28 mouse cellular contexts compared by ENCODE assay signal in the genomic region with DNA sequence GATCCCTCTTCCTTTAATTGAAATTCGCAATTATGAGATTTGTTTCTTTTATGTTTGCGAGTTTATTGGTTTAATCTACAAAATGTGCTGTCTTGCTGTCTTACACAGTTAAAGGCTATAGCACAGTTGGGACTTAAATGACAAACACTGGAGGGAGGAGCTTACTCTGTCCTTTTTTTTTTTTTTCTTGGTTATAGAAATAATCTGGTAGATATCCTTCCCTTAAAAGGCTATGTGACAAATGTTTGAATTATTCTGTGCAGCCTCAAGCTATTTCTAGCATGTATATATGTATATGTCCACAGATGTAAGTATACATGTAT.
DNase-seq lines count a peak whose midpoint lies in the region; ATAC-seq and TF ChIP-seq lines count a peak whose summit lies in the region.
"Had no signal": no experiment of that assay in that cellular context is flagged by ENCODE, and none has a peak within 500 bp of the region (broad histone marks: within the 10 kb centered on the region; RNA-seq: fewer than 3 reads in every experiment).

No protein-coding gene starts in this region.

- ATAC-seq in midbrain, embryonic 14.5 days (ENCODE audit: low FRiP score, low TSS enrichment) = no peak
- peak; percentile 63; the same call in 1 of the 2 replicates for ATAC-seq in hindbrain, embryonic 15.5 days (ENCODE audit: low FRiP score, low read depth)
- peak; percentile 60; the same call in 1 of the 2 replicates for ATAC-seq in midbrain, postnatal 0 days (ENCODE audit: low FRiP score)
- no peak for ATAC-seq in forebrain, embryonic 15.5 days (replicated peaks)
- ATAC-seq: CD4-positive, CD25-positive, alpha-beta regulatory T cell, adult 4 months; forebrain, embryonic 13.5 days; intestine, postnatal 0 days had no signal

- H3K27me3 ChIP-seq in midbrain, embryonic 14.5 days (ENCODE audit: control insufficient read depth, insufficient read depth, low read length) = no peaks in the 10 kb centered on the region
- no peaks in the 10 kb centered on the region for H3K27me3 ChIP-seq in midbrain, embryonic 10.5 days (ENCODE audit: low read depth, poor library complexity, severe bottlenecking)
- no peaks in the 10 kb centered on the region for H3K27me3 ChIP-seq in hindbrain, embryonic 15.5 days
- no peaks in the 10 kb centered on the region for H3K27me3 ChIP-seq in midbrain, postnatal 0 days (ENCODE audit: insufficient read depth, low read length)
- H3K27me3 ChIP-seq in forebrain, embryonic 15.5 days = no peaks in the 10 kb centered on the region
- H3K27me3 ChIP-seq: forebrain, embryonic 13.5 days; heart, embryonic 15.5 days; limb, embryonic 12.5 days; lung, embryonic 15.5 days; midbrain, embryonic 12.5 days had no signal

- no peak overlapping the region for H3K4me2 ChIP-seq in midbrain, embryonic 14.5 days (ENCODE audit: low read length)
- no peak overlapping the region for H3K4me2 ChIP-seq in hindbrain, embryonic 15.5 days
- H3K4me2 ChIP-seq in midbrain, postnatal 0 days (ENCODE audit: low read depth, low read length, poor library complexity, severe bottlenecking) = no peak overlapping the region
- H3K4me2 ChIP-seq in forebrain, embryonic 15.5 days (replicated peaks) = no peak overlapping the region
- H3K4me2 ChIP-seq: forebrain, embryonic 13.5 days; heart, embryonic 15.5 days; limb, embryonic 12.5 days; liver, embryonic 11.5 days; lung, embryonic 15.5 days; midbrain, embryonic 12.5 days had no signal

- no peaks in the 10 kb centered on the region for H3K36me3 ChIP-seq in midbrain, embryonic 14.5 days (ENCODE audit: control insufficient read depth, insufficient read depth, low read length)
- H3K36me3 ChIP-seq in midbrain, embryonic 10.5 days = no peaks in the 10 kb centered on the region
- H3K36me3 ChIP-seq in hindbrain, embryonic 15.5 days = no peaks in the 10 kb centered on the region
- H3K36me3 ChIP-seq in midbrain, postnatal 0 days (ENCODE audit: insufficient read depth, low read length) = no peaks in the 10 kb centered on the region
- H3K36me3 ChIP-seq in forebrain, embryonic 15.5 days = no peaks in the 10 kb centered on the region
- H3K36me3 ChIP-seq: heart, embryonic 10.5 days; heart, embryonic 15.5 days; limb, embryonic 12.5 days; lung, embryonic 15.5 days; midbrain, embryonic 12.5 days had no signal

- no peak overlapping the region for H3K9ac ChIP-seq in midbrain, embryonic 14.5 days (replicated peaks; ENCODE audit: low read length)
- no peak overlapping the region for H3K9ac ChIP-seq in hindbrain, embryonic 15.5 days
- H3K9ac ChIP-seq in midbrain, postnatal 0 days (replicated peaks; ENCODE audit: low read length, poor library complexity, severe bottlenecking) = no peak overlapping the region
- H3K9ac ChIP-seq in forebrain, embryonic 15.5 days (replicated peaks) = no peak overlapping the region
- H3K9ac ChIP-seq: forebrain, embryonic 13.5 days; heart, embryonic 15.5 days; limb, embryonic 12.5 days; lung, embryonic 15.5 days; midbrain, embryonic 12.5 days had no signal

- H3K4me3 ChIP-seq in midbrain, embryonic 14.5 days (replicated peaks; ENCODE audit: low read depth, low read length) = no peak overlapping the region
- H3K4me3 ChIP-seq in midbrain, embryonic 10.5 days = no peak overlapping the region
- H3K4me3 ChIP-seq in hindbrain, embryonic 15.5 days = no peak overlapping the region
- no peak overlapping the region for H3K4me3 ChIP-seq in midbrain, postnatal 0 days (ENCODE audit: low read depth, low read length)
- no peak overlapping the region for H3K4me3 ChIP-seq in forebrain, embryonic 15.5 days
- H3K4me3 ChIP-seq: forebrain, embryonic 13.5 days; heart, embryonic 10.5 days; heart, embryonic 15.5 days; limb, embryonic 12.5 days; lung, embryonic 15.5 days; midbrain, embryonic 12.5 days; myocyte had no signal

- no peak for DNase-seq in midbrain, embryonic 14.5 days
- DNase-seq in midbrain, embryonic 10.5 days (ENCODE audit: low spot score) = no peak
- DNase-seq in midbrain, postnatal 0 days (ENCODE audit: low spot score) = no peak
- DNase-seq in liver = no peak
- no peak for DNase-seq in embryo, embryonic 9.5 days (ENCODE audit: extremely low spot score)
- DNase-seq: adrenal gland, postnatal 25 days; cerebellum, adult 18-20 months; cerebellum, postnatal 14 days; gastrocnemius, postnatal 25 days; heart, adult 11 months; kidney, adult 9 months; kidney, postnatal 14 days; right cerebral cortex, postnatal 4 days; thymus, adult 18-20 months; thymus, postnatal 36 days had no signal

- peak overlapping the region; percentile 77 for H3K27ac ChIP-seq in midbrain, embryonic 14.5 days (replicated peaks; ENCODE audit: low read depth, low read length)
- no peak overlapping the region for H3K27ac ChIP-seq in midbrain, embryonic 10.5 days (replicated peaks)
- peak overlapping the region; percentile 74 for H3K27ac ChIP-seq in hindbrain, embryonic 15.5 days (replicated peaks)
- H3K27ac ChIP-seq in midbrain, postnatal 0 days (ENCODE audit: low read depth, low read length) = peak overlapping the region; percentile 59
- H3K27ac ChIP-seq in forebrain, embryonic 15.5 days (replicated peaks) = no peak overlapping the region
- H3K27ac ChIP-seq: forebrain, embryonic 13.5 days; heart, embryonic 10.5 days; heart, embryonic 15.5 days; limb, embryonic 12.5 days; lung, embryonic 15.5 days; stomach, postnatal 0 days had no signal

- no peaks in the 10 kb centered on the region for H3K4me1 ChIP-seq in midbrain, embryonic 14.5 days (ENCODE audit: control insufficient read depth, insufficient read depth, low read length)
- H3K4me1 ChIP-seq in midbrain, embryonic 10.5 days = no peaks in the 10 kb centered on the region
- H3K4me1 ChIP-seq in hindbrain, embryonic 15.5 days (replicated peaks) = 0 out of 2 replicates have a peak, but pooled peaks cover 7% of the 10 kb centered on the region
- H3K4me1 ChIP-seq in midbrain, postnatal 0 days (ENCODE audit: insufficient read depth, low read length) = no peaks in the 10 kb centered on the region
- no peaks in the 10 kb centered on the region for H3K4me1 ChIP-seq in forebrain, embryonic 15.5 days
- H3K4me1 ChIP-seq: forebrain, embryonic 13.5 days; heart, embryonic 10.5 days; heart, embryonic 15.5 days; limb, embryonic 12.5 days; lung, embryonic 15.5 days; midbrain, embryonic 12.5 days had no signal

- TF ChIP-seq CTCF in midbrain, postnatal 0 days (IDR thresholded peaks at IDR 0.05) = no peak

- H3K9me3 ChIP-seq in midbrain, embryonic 14.5 days (ENCODE audit: control insufficient read depth, low read length) = no peaks in the 10 kb centered on the region
- no peaks in the 10 kb centered on the region for H3K9me3 ChIP-seq in midbrain, embryonic 10.5 days (replicated peaks)
- no peaks in the 10 kb centered on the region for H3K9me3 ChIP-seq in hindbrain, embryonic 15.5 days
- no peaks in the 10 kb centered on the region for H3K9me3 ChIP-seq in midbrain, postnatal 0 days (ENCODE audit: low read length)
- no peaks in the 10 kb centered on the region for H3K9me3 ChIP-seq in forebrain, embryonic 15.5 days
- H3K9me3 ChIP-seq: forebrain, embryonic 13.5 days; heart, embryonic 10.5 days; heart, embryonic 15.5 days; limb, embryonic 12.5 days; lung, embryonic 15.5 days; midbrain, embryonic 12.5 days had no signal

- 91% methylated on average over 2 of the region's 2 CpGs for WGBS in midbrain, embryonic 14.5 days
- 88% methylated on average over 2 of the region's 2 CpGs for WGBS in midbrain, embryonic 10.5 days
- 69% methylated on average over 2 of the region's 2 CpGs for WGBS in hindbrain, embryonic 15.5 days
- 76% methylated on average over 2 of the region's 2 CpGs for WGBS in midbrain, postnatal 0 days
- WGBS in forebrain, embryonic 15.5 days = 75% methylated on average over 2 of the region's 2 CpGs

Comparison
In these comparisons a context has a peak if more than half of its experiments do, and no peak if none do; other contexts are left out.
1. ATAC-seq: peak in hindbrain, embryonic 15.5 days (single experiment) and midbrain, postnatal 0 days (single experiment); none in midbrain, embryonic 14.5 days (single experiment) and forebrain, embryonic 15.5 days (single experiment).
2. H3K27ac ChIP-seq: peak in midbrain, embryonic 14.5 days (single experiment), hindbrain, embryonic 15.5 days (single experiment) and midbrain, postnatal 0 days (single experiment); none in midbrain, embryonic 10.5 days (single experiment) and forebrain, embryonic 15.5 days (single experiment).